9 mouse cellular contexts compared by ENCODE assay signal in the genomic region with DNA sequence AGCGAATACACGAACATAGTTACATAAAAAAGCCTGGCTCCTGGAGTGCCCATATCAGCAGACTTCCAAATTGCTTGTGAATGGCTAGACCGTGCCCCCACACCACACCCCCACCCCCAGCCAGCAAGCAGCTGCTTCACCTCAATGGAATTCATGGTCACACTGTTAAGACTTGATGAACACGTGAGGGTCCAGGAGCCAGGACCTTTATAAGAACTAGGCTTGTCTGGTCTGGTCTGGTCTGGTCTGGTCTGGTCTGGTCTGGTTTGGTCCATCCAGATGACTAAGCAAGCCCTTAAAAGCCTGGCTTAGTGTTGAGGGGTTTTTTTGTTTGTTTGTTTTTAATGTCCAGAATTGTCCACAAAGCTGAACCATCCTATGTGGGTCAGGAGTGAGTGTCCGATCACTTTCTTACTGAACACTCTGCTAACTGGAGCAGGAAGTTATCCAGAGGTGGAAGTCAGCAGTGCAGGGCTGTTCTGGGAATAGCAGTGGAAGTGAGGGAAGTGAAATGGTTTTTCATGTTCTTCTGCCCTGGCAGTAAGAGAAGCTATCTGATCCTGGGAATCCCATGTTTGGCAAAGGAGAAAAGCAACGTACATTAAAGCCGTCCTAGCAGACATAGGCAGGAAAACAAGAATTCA. TPM values are rescaled to one million over a fixed set of nuclear protein-coding genes. Genes with fewer than 3 reads are reported as not detected.
DNase-seq lines count a peak whose midpoint lies in the region; ATAC-seq and TF ChIP-seq lines count a peak whose summit lies in the region.
"Had no signal": no experiment of that assay in that cellular context is flagged by ENCODE, and none has a peak within 500 bp of the region (broad histone marks: within the 10 kb centered on the region; RNA-seq: fewer than 3 reads in every experiment).

No protein-coding gene starts in this region.

- DNase-seq in gastrocnemius, adult 2 months = peak; percentile 23
- DNase-seq in gastrocnemius, adult 8-10 months (ENCODE audit: low spot score in 2 of 2) = no peak
- peak; percentile 43 for DNase-seq in embryonic facial prominence, embryonic 10.5 days (ENCODE audit: low spot score)
- peak; percentile 50 for DNase-seq in heart, postnatal 4 days
- no peak for DNase-seq in right cerebral cortex, adult 18-20 months
- no peak for DNase-seq in left cerebral cortex, postnatal 4 days

- no peaks in the 10 kb centered on the region for H3K9me3 ChIP-seq in embryonic facial prominence, embryonic 10.5 days
- no peaks in the 10 kb centered on the region for H3K9me3 ChIP-seq in neural tube, embryonic 13.5 days

- intact Hi-C loops in gastrocnemius, adult 2 months (cut with DNase I) = no loop called here
- intact Hi-C loops in left cerebral cortex, postnatal 4 days (cut with DNase I) = no loop called here

- H3K27ac ChIP-seq in gastrocnemius, adult 2 months = peak overlapping the region; percentile 65
- H3K27ac ChIP-seq in embryonic facial prominence, embryonic 10.5 days (replicated peaks) = peak overlapping the region; percentile 59
- no peak overlapping the region for H3K27ac ChIP-seq in neural tube, embryonic 13.5 days (replicated peaks)

- no peak overlapping the region for H3K9ac ChIP-seq in neural tube, embryonic 13.5 days

- ATAC-seq in neural tube, embryonic 13.5 days (ENCODE audit: low read depth) = peak; percentile 59; the same call in 1 of the 2 replicates
- no peak for ATAC-seq in CD4-positive, CD25-positive, alpha-beta regulatory T cell, adult 4 months

- H3K4me3 ChIP-seq in gastrocnemius, adult 2 months = peak overlapping the region; percentile 18; the same call in 1 of the 2 replicates
- H3K4me3 ChIP-seq in embryonic facial prominence, embryonic 10.5 days = no peak overlapping the region
- no peak overlapping the region for H3K4me3 ChIP-seq in neural tube, embryonic 13.5 days
- H3K4me3 ChIP-seq: erythroblast, embryonic 14.5 days had no signal

- H3K4me1 ChIP-seq in embryonic facial prominence, embryonic 10.5 days = peaks cover 16% of the 10 kb centered on the region
- peaks cover 4% of the 10 kb centered on the region; the same call in 1 of the 2 replicates for H3K4me1 ChIP-seq in neural tube, embryonic 13.5 days (replicated peaks)

- H3K4me2 ChIP-seq in neural tube, embryonic 13.5 days = no peak overlapping the region

- no peaks in the 10 kb centered on the region for H3K36me3 ChIP-seq in embryonic facial prominence, embryonic 10.5 days (replicated peaks)
- no peaks in the 10 kb centered on the region for H3K36me3 ChIP-seq in neural tube, embryonic 13.5 days

- 72% methylated on average over 7 of the region's 7 CpGs for WGBS in embryonic facial prominence, embryonic 10.5 days
- WGBS in neural tube, embryonic 13.5 days = 75% methylated on average over 7 of the region's 7 CpGs

- H3K27me3 ChIP-seq in embryonic facial prominence, embryonic 10.5 days (replicated peaks; ENCODE audit: low read depth, poor library complexity, severe bottlenecking) = no peaks in the 10 kb centered on the region
- H3K27me3 ChIP-seq in neural tube, embryonic 13.5 days = no peaks in the 10 kb centered on the region

- TF ChIP-seq CTCF in gastrocnemius, adult 2 months (IDR thresholded peaks at IDR 0.05) = no peak

RNA-seq across cellular contexts. Expression of a gene that starts 51.3 kb away (rescaled TPM):
- not detected for total RNA-seq in gastrocnemius, adult 2 months (2021)
- not detected for total RNA-seq in gastrocnemius, adult 8-10 months (2022)
- not detected in 2 replicates for polyA plus RNA-seq in embryonic facial prominence, embryonic 10.5 days (2016; fragmentation: Nextera tagmentation; extraction: Ambion mirVana)
- not detected for total RNA-seq in heart, postnatal 4 days (2021)
- polyA plus RNA-seq in neural tube, embryonic 13.5 days (2015; fragmentation: Nextera tagmentation; extraction: Ambion mirVana) = not detected in 2 replicates
- total RNA-seq in left cerebral cortex, postnatal 4 days (2021) = not detected
- not detected for polyA plus RNA-seq in CD4-positive, CD25-positive, alpha-beta regulatory T cell, adult 4 months (2017; shearing (Covaris generic))
- polyA plus RNA-seq: erythroblast, embryonic 14.5 days had no signal

Comparison
In these comparisons a context has a peak if more than half of its experiments do, and no peak if none do; other contexts are left out.
1. DNase-seq: peak in gastrocnemius, adult 2 months (single experiment), embryonic facial prominence, embryonic 10.5 days (single experiment) and heart, postnatal 4 days (single experiment); none in gastrocnemius, adult 8-10 months (0 of 2), right cerebral cortex, adult 18-20 months (single experiment) and left cerebral cortex, postnatal 4 days (single experiment).